Mouse (Mus musculus): ENCODE results near the gene Sv2b.

GRCm38 (mm10) chr7:75102536-75103332, 206.3 kb downstream of the Sv2b start:
- no peak for TF ChIP-seq EP300 (optimal IDR thresholded peaks at IDR 0.05)
- TF ChIP-seq CTCF (IDR thresholded peaks at IDR 0.05; ENCODE audit: low read depth): no peak

Measured in stomach, postnatal 0 days (tissue).